Mouse (Mus musculus): ENCODE data around the gene Ankrd44. TPM values are rescaled to one million over a fixed set of nuclear protein-coding genes. Genes with fewer than 3 reads are reported as not detected.
A peak's percentile ranks its signal among the peaks of the same experiment; 100 is the strongest.

Gene Ankrd44
- total RNA-seq, 2 experiments from 2014 or later, result 7.5 to 9.6 TPM

DNA sequence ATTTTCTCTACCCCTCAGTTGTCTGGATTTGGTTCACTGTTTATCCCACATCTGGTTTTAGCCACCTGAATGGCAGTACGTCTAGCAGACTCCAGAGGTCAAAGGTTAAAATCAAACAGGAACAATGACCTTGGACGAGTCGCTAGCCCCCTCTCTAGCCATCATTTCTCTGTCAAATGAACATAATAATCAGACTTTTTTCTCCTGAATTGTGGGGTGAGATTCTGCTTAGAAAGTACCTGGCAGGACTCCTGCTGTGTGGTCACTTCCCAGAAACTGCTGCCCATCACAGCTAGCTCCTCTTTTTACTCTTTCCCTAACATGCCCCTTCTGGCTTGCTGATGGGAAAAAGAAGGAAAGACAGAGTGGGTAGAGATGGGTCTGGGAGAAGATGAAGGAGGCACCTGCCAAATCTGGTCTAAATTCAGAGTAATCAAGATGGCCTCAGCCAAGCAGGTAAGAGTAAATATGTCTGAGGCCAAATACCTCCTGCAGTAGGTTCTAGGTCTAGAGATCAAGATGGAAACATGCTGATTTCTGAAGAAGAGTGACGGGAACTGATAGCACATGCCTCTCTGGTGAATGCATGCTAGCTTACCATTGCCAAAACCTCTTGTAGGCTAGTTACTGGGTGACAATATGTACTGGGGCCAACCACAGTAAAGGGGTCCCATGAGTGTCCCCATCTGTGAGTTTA is 117.6 kb downstream of the Ankrd44 start:
- Histone ChIP-seq H3K4me3 (no peak overlapping the region), H3K27ac (no peak overlapping the region)
- intact Hi-C loops (cut with DNase I), result no loop called here
- DNase-seq, result no peak
- TF ChIP-seq CTCF (IDR thresholded peaks at IDR 0.05), result no peak

DNA sequence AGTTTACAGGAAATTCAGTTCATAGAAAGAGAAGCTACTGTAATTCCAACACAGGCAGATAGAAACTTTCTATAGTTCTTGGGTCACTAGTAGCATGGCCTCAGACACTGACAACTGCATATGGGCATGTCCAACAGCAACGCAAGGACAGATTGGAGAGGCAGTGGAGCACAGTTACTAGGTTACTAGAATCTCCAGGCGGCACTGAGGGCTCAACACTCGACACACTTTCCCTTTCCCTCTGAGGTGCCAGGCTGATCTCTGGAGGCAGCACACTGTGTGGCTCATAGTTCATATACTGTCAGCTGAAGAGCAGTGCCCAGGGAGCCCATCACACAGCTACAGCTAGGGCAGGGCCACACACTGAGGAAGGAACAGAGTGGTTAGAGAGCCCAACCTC is 118.4 kb downstream of the Ankrd44 start:
- H3K27ac ChIP-seq, result peak overlapping the region; percentile 28; the same call in 1 of the 2 replicates
- intact Hi-C loops (cut with DNase I), result no loop called here
- H3K4me3 ChIP-seq, result no peak overlapping the region
- TF ChIP-seq CTCF (IDR thresholded peaks at IDR 0.05), result no peak
- no peak for DNase-seq

DNA sequence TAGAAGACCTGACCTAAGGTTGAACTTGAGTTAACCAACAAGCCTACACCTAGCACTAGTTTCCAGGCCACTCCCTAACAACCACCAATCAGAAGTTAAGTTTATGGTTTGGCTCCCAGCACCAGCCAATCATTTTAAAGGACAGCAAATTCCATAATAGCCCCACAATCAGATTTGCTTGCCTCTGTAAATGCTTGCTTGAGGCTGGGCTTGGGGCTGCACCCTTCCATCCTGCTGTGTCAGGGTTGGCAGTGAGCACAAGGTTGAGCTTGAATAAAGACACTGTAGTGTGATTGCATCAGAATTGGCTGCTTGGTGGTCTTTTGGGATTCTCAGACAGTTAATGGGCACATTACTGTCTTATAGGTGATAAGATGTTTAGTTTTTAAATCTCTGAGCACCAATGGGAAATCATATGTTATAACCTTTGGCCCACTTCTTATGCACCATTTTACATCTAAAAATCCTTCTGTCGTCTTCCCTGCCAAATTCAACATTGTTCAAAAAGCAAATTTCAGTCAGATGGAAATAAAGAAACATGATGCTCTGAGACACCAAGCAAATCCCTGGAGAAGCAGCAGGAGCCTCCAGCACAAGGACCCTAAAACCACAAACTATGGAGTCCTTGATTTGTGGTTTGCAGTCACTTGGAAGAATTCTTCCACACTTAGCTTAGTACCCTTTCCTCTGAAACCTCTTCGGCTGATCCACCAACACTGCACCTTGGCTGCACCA is 119.9 kb downstream of the Ankrd44 start:
- DNase-seq, result no peak
- intact Hi-C loops (cut with DNase I), result no loop called here
- H3K27ac ChIP-seq, result no peak overlapping the region
- no peak for TF ChIP-seq CTCF (IDR thresholded peaks at IDR 0.05)
- H3K4me3 ChIP-seq, result no peak overlapping the region

DNA sequence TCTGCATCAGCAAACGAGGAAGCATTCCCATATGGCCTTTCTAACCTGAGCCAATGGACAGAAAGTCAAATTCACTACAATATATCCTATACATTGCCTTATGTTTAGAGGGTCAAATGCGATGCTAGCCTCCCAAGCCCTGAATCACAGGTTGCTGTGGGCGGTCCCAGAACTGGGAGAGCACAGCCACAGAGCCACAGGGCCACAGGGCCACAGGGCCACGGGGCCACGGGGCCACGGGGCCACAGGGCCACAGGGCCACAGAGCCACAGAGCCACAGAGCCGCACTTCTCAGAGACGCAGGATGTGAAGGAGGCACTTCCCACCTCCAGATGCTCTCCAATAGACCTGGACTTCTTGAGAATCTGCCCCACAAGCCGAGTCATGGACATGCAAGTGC is 121.8 kb downstream of the Ankrd44 start:
- H3K4me3 ChIP-seq, result no peak overlapping the region
- intact Hi-C loops (cut with DNase I), result no loop called here

DNA sequence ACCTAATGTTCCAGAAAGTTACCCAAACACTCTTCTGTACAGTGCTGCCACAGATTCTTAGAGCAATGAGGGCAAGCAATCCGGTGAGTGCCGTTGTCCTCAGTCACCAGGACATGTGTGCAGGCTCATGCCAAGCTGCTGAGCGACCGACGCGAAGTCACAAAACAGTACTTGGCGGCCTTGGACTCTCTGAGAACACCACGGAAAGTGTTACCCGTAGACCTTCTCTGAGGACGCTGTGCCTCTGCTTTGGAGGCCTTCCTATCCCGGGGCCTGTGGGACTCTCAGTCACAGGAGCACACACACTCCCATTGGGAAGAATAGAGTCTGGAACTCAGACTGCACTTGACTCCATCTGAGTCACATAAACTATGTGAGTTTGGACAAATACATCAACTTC is 123.5 kb downstream of the Ankrd44 start:
- no peak for DNase-seq
- Histone ChIP-seq H3K4me3 (no peak overlapping the region), H3K27ac (peak overlapping the region; percentile 67)
- TF ChIP-seq CTCF (IDR thresholded peaks at IDR 0.05), result no peak
- intact Hi-C loops (cut with DNase I), result no loop called here

More for the DNA sequence above, 121.8 kb downstream of the Ankrd44 start:
- TF ChIP-seq CTCF (IDR thresholded peaks at IDR 0.05), result no peak
- no peak for DNase-seq
- H3K27ac ChIP-seq, result no peak overlapping the region

DNA sequence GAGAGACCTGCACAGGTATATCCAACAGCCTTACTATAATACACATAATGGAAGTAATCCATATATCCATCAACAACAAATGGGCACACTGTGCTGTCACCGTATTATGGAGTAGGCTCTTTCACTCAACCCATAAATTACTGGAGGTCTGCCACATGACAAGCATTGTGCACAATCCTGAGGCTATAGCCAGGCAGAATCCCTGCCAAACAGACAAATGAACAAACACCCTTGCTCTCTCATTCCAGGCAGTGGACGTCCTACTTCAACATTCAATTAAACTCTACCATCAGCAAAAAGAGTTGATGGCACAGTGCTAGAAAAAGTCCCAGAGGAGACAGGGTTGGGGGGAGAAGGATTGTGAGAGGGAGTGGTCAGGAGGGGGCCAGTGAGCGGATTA is 124.9 kb downstream of the Ankrd44 start:
- Histone ChIP-seq H3K27ac (no peak overlapping the region), H3K4me3 (no peak overlapping the region)
- intact Hi-C loops (cut with DNase I), result no loop called here
- no peak for TF ChIP-seq CTCF (IDR thresholded peaks at IDR 0.05)
- no peak for DNase-seq

DNA sequence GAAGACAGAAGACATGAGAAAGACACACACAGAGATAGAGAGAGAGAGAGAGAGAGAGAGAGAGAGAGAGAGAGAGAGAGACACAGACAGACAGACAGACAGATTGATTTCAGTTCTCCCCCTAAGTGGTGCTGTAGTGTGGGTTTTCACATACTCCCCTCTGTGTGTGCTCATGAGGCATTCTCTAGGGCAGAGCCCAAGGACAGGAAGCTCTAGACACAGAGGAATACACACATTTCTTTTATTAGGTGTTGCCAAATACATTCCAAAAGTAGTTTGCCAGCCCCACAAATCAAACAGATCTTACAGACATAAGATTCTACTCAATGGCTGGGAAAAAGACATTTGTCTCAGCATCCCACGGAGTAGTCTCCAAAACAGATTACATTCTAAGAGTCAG is 126.8 kb downstream of the Ankrd44 start:
- no peak for DNase-seq
- intact Hi-C loops (cut with DNase I), result no loop called here
- no peak for TF ChIP-seq CTCF (IDR thresholded peaks at IDR 0.05)

DNA sequence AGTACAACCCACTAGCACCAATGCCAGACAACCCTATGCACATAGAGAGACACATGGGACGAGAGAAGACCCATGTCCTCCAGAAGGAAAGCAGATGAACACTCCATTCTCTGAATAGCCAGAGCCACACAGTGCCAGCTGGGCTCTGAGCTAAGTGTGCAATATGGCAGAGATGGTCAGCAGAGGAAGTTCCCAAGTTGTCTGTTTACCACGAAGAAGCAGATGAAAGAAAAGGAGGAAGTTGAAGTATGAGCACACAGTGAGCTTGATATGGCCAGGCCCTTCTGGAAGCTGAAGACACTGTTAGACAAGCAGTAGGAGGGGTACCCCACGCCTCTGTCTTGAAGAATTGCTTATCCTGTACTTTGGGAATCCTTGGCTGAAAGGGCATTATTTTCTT is 127.8 kb downstream of the Ankrd44 start:
- Histone ChIP-seq H3K4me3 (no peak overlapping the region), H3K27ac (no peak overlapping the region)
- intact Hi-C loops (cut with DNase I), result no loop called here
- no peak for TF ChIP-seq CTCF (IDR thresholded peaks at IDR 0.05)
- DNase-seq, result no peak

More for the DNA sequence above, 126.8 kb downstream of the Ankrd44 start:
- no peak overlapping the region for H3K27ac ChIP-seq
- H3K4me3 ChIP-seq, result no peak overlapping the region

DNA sequence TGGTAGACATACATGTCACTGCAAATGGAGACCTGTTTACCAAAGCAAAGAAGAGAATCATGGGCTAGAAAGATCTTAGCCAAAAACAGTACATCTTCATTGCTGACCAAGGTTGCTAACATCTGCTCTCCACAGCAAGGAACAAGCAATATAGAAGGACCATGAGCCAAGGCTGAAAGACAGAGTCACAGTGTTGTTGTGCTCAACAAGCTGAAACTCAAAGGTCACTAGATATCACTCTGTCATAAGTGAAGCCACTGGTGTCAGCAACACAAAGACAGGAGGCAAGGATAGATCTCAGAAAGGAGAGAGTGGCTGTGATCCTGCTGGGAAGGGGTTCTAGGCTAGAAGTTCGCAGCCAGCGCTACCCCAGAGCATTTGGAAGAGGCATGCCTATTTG is 131.5 kb downstream of the Ankrd44 start:
- Histone ChIP-seq H3K27ac (peak overlapping the region; percentile 67), H3K4me3 (no peak overlapping the region)
- no peak for DNase-seq
- no peak for TF ChIP-seq CTCF (IDR thresholded peaks at IDR 0.05)
- intact Hi-C loops (cut with DNase I), result no loop called here

DNA sequence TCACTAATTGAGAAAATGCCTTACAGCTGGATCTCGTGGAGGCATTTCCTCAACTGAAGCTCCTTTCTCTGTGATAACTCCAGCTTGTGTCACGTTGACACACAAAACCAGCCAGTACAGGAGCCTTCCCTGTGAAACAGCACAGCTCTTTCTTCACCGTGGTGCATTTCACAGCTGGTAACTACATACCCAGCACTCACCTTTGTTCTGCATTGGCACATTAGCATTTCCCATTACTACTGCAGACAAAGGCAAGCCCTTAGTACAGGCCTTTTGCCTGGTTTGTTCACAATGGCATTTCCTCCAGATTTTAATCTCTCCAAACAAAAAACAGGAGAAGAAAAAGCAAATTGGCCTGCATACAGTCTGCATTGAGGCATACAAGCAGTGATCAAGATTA is 134.8 kb downstream of the Ankrd44 start:
- Histone ChIP-seq H3K27ac (peak overlapping the region; percentile 20; the same call in 1 of the 2 replicates), H3K4me3 (no peak overlapping the region)
- no peak for TF ChIP-seq CTCF (IDR thresholded peaks at IDR 0.05)
- DNase-seq, result no peak
- intact Hi-C loops (cut with DNase I), result no loop called here

DNA sequence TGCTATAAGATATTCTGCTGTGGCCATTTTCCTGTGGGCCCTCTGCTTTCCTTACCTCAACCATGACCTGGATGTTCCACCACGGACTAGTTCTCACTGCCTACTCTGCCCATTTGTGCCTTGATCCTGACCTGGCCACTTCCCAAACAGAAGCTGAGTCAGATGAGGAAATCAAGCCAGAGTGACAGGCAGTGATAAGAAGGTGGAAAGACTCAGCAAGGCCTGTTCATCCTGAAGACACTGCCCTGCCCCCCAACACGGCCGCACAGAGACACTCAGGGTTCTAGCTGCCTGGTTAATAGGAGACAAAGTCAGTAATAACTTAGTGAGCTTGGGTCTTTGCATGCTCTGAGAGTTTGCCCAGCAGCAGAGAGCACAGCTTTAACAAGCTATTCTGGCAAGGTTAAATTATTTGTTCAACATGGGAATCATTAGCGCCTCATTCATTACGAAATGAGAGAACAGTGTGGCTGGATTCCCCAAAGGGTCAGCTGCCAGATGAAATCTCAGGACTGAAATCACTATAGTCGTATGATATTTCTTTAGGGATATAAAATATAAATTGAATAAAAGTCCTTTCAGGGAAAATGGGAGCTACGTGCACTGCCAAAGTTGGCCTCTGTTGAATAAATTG is 136.7 kb downstream of the Ankrd44 start:
- Histone ChIP-seq H3K27ac (0 out of 2 replicates have a peak overlapping the region, but pooled peaks have one; percentile 10), H3K4me3 (no peak overlapping the region)
- no peak for DNase-seq
- TF ChIP-seq CTCF (IDR thresholded peaks at IDR 0.05), result no peak
- intact Hi-C loops (cut with DNase I), result no loop called here

DNA sequence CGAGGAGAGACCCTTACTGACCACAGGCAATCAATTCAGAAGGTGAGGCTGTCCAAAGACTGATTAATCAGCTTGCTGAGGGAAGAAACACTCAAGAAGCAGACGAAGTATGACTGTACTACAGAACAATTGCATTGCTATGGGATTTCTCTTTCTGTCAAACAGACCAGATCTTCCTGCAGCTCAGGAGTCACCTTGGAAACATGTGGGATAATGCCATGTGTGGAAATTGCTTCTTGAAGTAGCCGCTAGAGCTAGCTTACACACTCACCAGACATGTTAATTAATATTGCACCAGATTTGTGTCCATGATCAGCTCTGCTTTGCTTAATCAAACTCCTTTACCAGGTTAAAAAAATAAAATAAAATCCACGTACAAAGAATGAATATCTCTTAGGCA is 137.8 kb downstream of the Ankrd44 start:
- TF ChIP-seq CTCF (IDR thresholded peaks at IDR 0.05), result no peak
- intact Hi-C loops (cut with DNase I), result no loop called here
- DNase-seq, result no peak
- no peak overlapping the region; the same call in 1 of the 2 replicates for H3K27ac ChIP-seq
- H3K4me3 ChIP-seq, result no peak overlapping the region

DNA sequence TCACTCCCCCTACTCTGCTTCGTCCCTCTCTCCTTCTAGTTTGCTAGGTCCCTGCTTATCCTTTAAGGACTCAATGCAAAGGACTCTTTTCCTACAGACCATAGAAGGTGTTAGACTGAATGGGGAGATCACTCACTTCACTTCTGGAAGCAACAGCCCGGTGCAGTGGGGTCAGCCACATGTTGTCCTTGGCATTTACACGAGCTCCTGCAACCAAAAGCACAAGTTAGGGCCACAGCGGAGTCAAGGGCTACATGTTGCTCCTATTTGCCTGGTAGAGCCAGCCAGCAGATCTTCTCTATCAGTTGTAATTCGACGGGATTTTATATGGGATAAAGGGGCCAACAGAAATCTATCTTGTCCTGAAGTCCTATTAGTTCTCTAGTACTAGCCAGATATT is 148.0 kb downstream of the Ankrd44 start:
- TF ChIP-seq CTCF (IDR thresholded peaks at IDR 0.05), result no peak
- intact Hi-C loops (cut with DNase I), result no loop called here

More for the DNA sequence above, 148.0 kb downstream of the Ankrd44 start:
- H3K4me3 ChIP-seq, result no peak overlapping the region
- no peak for DNase-seq
- no peak overlapping the region for H3K27ac ChIP-seq
